Mouse (Mus musculus) ES-E14 (cell line): ENCODE data around the gene Cav2. TPM values are rescaled to one million over a fixed set of nuclear protein-coding genes. Genes with fewer than 3 reads are reported as not detected.

ENCODE experiments used
- DNase-seq: peaks from one replicate; pipeline ENCODE4 v3.0.0-alpha.2; 2013; ENCODE audit warnings: low read depth, low spot score
- H3K27ac ChIP-seq: 2 replicates; pipeline ENCODE4 v1.5.1; 2012; ENCODE audit warnings: low read depth, mild to moderate bottlenecking, low read length, moderate library complexity, mixed read lengths; ENCODE audit not compliant: poor library complexity, insufficient read depth, severe bottlenecking
- H3K36me3 ChIP-seq: 2 replicates; pipeline ENCODE4 v1.6.1; 2012; ENCODE audit warnings: mild to moderate bottlenecking, low read length, moderate library complexity, mixed read lengths; ENCODE audit not compliant: control insufficient read depth, poor library complexity, insufficient read depth, severe bottlenecking
- H3K4me1 ChIP-seq, 2 experiments: fragments of 150-350 bp in 1 of 2; sonication (generic) in 1 of 2; 2 replicates each; pipeline ENCODE4 v1.6.1; 2012; ENCODE audit warnings: low read length in 2 of 2, mild to moderate bottlenecking in 1 of 2, mixed read lengths in 1 of 2; ENCODE audit not compliant: control insufficient read depth in 2 of 2, insufficient read depth in 2 of 2, poor library complexity in 1 of 2
- H3K4me3 ChIP-seq, 2 experiments: fragments of 150-350 bp in 1 of 2; sonication (generic) in 1 of 2; 2 replicates each; pipeline ENCODE4 v1.5.1; 2012; ENCODE audit warnings: low read length in 2 of 2, low read depth in 1 of 2, mild to moderate bottlenecking in 1 of 2, mixed read lengths in 1 of 2; ENCODE audit not compliant: insufficient read depth in 1 of 2, poor library complexity in 1 of 2, severe bottlenecking in 1 of 2
- H3K9ac ChIP-seq: 2 replicates; pipeline ENCODE4 v1.6.1; 2012; ENCODE audit warnings: low read depth, mild to moderate bottlenecking, low read length, mixed read lengths; ENCODE audit not compliant: poor library complexity, insufficient read depth, severe bottlenecking
- H3K9me3 ChIP-seq: fragments of 150-350 bp; sonication (generic); 2 replicates; pipeline ENCODE4 v1.6.1; 2012; ENCODE audit warnings: low read depth, mild to moderate bottlenecking, low read length; ENCODE audit not compliant: control insufficient read depth, insufficient read depth
- CHD2 ChIP-seq: IDR thresholded peaks from 2 replicates; pipeline ENCODE4 v1.6.1; 2014; ENCODE audit warnings: mild to moderate bottlenecking, low read depth, low read length, inconsistent platforms
- HCFC1 ChIP-seq: IDR thresholded peaks from 2 replicates; pipeline ENCODE4 v1.6.1; 2012; ENCODE audit warnings: low read length, inconsistent platforms, borderline replicate concordance; ENCODE audit not compliant: insufficient read depth
- MAFK ChIP-seq: IDR thresholded peaks from 2 replicates; pipeline ENCODE4 v1.6.1; 2014; ENCODE audit warnings: mild to moderate bottlenecking, low read depth, low read length, inconsistent platforms; ENCODE audit not compliant: insufficient read depth
- ZC3H11A ChIP-seq: IDR thresholded peaks from 2 replicates; pipeline ENCODE4 v1.6.1; 2012; ENCODE audit warnings: low read depth, mild to moderate bottlenecking, inconsistent platforms, low read length, borderline replicate concordance
- ZNF384 ChIP-seq: IDR thresholded peaks from 2 replicates; pipeline ENCODE4 v1.6.1; 2012; ENCODE audit warnings: low read depth, low read length, inconsistent platforms
- in situ Hi-C, 2 experiments: fragments of 600-800 bp; cut with MboI; formaldehyde crosslinking; loops; one replicate each; pipeline ENCODE4 v1.15.1; 2025; ENCODE audit warnings: low sequenced_read_pairs in 2 of 2, inconsistent platforms in 1 of 2; ENCODE audit not compliant: unreplicated experiment in 2 of 2
- total RNA-seq: library from RNA; depleted of rRNA; stranded (reverse); fragments of 300-350 nt; gene quantifications from 2 replicates; pipeline ENCODE4 v1.2.3, GENCODE M21; 2012

Gene Cav2
- total RNA-seq, 1 experiment, result 4.5 TPM

DNA sequence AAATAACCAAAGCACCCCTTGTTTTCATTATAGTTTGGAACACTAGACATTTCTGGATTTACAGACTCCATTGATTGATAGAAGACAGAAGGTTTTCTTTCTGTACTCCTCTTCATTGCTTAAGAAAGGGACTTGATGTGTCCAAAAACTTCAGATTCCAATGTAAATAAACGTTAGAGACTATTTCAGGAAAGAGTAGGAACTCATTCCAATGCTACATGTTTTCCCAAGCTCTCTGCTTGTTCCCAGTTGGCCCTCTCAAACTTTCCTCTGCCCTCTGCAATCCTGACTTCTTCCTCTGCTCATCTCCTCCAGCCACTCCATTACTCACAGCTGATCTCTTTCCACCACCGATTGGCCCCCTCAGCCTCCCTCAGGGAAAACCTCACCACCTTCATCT, 18.2 kb upstream of the Cav2 start:
- H3K4me1 ChIP-seq, result no peaks in the 10 kb centered on the region
- no peak overlapping the region for H3K9ac ChIP-seq
- H3K4me3 ChIP-seq, result no peak overlapping the region
- no peaks in the 10 kb centered on the region for H3K36me3 ChIP-seq
- in situ Hi-C loops, result no loop called here
- no peaks in the 10 kb centered on the region for H3K9me3 ChIP-seq
- no peak for DNase-seq
- TF ChIP-seq ZNF384 (no peak), CHD2 (no peak), MAFK (no peak), HCFC1 (no peak), ZC3H11A (no peak)
- H3K27ac ChIP-seq, result no peak overlapping the region

DNA sequence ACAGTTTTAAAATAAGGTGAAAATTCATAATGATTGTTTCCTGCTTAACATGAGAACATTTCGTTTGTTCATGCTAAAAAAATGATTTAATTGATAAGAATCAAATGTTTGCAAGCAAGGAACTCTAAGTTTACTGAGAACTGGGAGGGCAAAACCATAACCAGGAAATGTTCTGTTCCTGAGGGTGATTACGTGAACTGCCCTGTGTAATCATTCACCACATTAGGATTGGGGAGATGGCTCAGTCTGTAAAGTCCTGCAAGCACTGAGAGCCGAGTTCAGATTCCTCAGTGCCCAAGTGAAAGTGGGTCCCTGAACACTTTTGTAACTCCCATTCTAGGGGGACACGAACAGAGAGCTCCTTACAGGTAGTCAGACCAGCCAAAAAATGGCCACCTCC, 15.9 kb upstream of the Cav2 start:
- Histone ChIP-seq H3K4me1 (no peaks in the 10 kb centered on the region), H3K4me3 (no peak overlapping the region), H3K9me3 (no peaks in the 10 kb centered on the region), H3K9ac (no peak overlapping the region), H3K27ac (no peak overlapping the region), H3K36me3 (no peaks in the 10 kb centered on the region)
- DNase-seq, result no peak
- no peak for TF ChIP-seq ZC3H11A
- TF ChIP-seq MAFK, result no peak
- TF ChIP-seq HCFC1, result no peak
- TF ChIP-seq ZNF384, result no peak
- no peak for TF ChIP-seq CHD2
- in situ Hi-C loops, result no loop called here

DNA sequence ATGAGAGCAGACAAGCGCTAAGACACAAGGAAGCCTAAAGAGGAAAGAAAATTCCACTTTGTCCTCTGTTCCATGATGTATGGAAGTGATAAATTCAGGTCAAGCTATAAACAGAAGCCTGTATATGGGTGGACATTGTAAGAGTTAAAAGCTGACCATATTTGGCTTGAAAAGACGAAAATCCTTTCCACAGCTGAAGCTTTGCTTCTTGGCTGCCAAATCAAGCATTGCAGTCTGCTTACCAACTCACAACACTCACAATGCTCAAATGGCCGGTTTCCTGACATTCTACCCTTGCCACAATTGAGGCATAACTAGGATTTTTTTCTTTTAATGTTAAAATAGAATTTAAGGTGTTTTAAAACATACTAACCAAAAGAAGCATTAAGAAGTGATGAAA, 14.5 kb upstream of the Cav2 start:
- in situ Hi-C loops, result no loop called here
- TF ChIP-seq CHD2, result no peak
- no peak for TF ChIP-seq ZNF384
- no peak for TF ChIP-seq ZC3H11A
- TF ChIP-seq HCFC1, result no peak
- no peak for TF ChIP-seq MAFK
- Histone ChIP-seq H3K27ac (no peak overlapping the region), H3K4me3 (no peak overlapping the region), H3K9me3 (no peaks in the 10 kb centered on the region), H3K9ac (no peak overlapping the region), H3K4me1 (no peaks in the 10 kb centered on the region), H3K36me3 (no peaks in the 10 kb centered on the region)
- DNase-seq, result no peak

DNA sequence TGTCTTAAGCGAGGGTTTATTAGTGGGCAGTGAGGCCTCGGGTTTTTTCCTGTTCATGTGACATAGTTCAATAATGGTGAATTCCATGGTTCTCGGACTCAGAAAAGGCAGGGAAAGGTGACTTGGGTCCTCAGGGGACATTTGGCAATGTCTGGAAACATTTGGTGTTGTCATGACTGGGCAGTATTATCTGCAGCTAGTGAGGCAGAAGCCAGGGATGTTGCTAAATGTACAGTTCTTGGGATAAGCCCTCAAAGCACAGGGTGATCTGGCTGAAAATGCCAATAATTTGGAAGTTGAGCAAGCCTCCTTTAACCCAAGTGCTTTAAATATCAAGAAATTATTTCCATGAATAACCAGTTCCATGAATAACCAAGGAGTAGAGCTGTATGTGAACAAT, 2.6 kb upstream of the Cav2 start:
- H3K36me3 ChIP-seq, result no peaks in the 10 kb centered on the region
- in situ Hi-C loops, result no loop called here
- H3K4me1 ChIP-seq, result peaks cover 0 to 2% of the 10 kb centered on the region in 2 experiments; a peak in 1 of 4 replicates
- H3K4me3 ChIP-seq, result no peak overlapping the region
- H3K27ac ChIP-seq, result no peak overlapping the region
- no peaks in the 10 kb centered on the region for H3K9me3 ChIP-seq
- no peak for DNase-seq
- H3K9ac ChIP-seq, result no peak overlapping the region
- TF ChIP-seq ZNF384 (no peak), HCFC1 (no peak), MAFK (no peak), ZC3H11A (no peak), CHD2 (no peak)

DNA sequence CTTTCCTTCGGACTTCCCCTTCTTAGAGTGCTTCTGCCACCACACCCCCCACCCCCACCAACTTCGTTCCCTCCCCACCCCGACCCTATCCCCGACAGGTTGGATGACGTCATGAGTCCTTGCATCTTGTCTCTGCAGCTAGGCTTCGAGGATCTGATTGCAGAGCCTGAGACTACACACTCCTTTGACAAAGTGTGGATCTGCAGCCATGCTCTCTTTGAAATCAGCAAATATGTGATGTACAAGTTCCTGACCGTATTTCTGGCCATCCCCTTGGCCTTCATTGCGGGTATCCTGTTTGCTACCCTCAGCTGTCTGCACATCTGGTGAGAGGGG, 740 bp downstream of the Cav2 start:
- no peaks in the 10 kb centered on the region for H3K9me3 ChIP-seq
- H3K9ac ChIP-seq, result no peak overlapping the region
- in situ Hi-C loops, result no loop called here
- no peak overlapping the region for H3K4me3 ChIP-seq
- TF ChIP-seq HCFC1, result no peak
- no peak for TF ChIP-seq MAFK
- no peak for TF ChIP-seq CHD2
- H3K4me1 ChIP-seq, result peaks cover 0 to 2% of the 10 kb centered on the region in 2 experiments; a peak in 1 of 4 replicates
- no peak for DNase-seq
- no peak overlapping the region for H3K27ac ChIP-seq
- H3K36me3 ChIP-seq, result no peaks in the 10 kb centered on the region
